Mouse (Mus musculus) ES-Bruce4 (cell line): ENCODE data around the gene Mrpl33.

ENCODE experiments used
- CTCF ChIP-seq: IDR thresholded peaks from one replicate; pipeline ENCODE4 v1.8.1; 2011; ENCODE audit warnings: low read depth, low read length
- EP300 ChIP-seq: IDR thresholded peaks from 2 replicates; pipeline ENCODE4 v1.6.1; 2011; ENCODE audit warnings: low read depth, low read length; ENCODE audit not compliant: insufficient read depth

GRCm38 (mm10) chr5:31644272-31644671 is 47.5 kb downstream of the Mrpl33 start:
- TF ChIP-seq CTCF (no peak), EP300 (no peak)
